Mouse (Mus musculus) hindbrain, embryonic 11.5 days (tissue): ENCODE data around the gene Kit. TPM values are rescaled to one million over a fixed set of nuclear protein-coding genes. Genes with fewer than 3 reads are reported as not detected.

Source experiments
- ATAC-seq: fragments of 200-750 bp; cut with Nextera tagmentation; 2 replicates; pipeline ENCODE4 v1.8.0; 2017; ENCODE audit warnings: mild to moderate bottlenecking, moderate TSS enrichment, moderate library complexity; ENCODE audit not compliant: low FRiP score
- DNase-seq: peaks from one replicate; pipeline ENCODE4 v3.0.0-alpha.2; 2015; ENCODE audit warnings: low spot score
- H3K27ac ChIP-seq: fragments of 300-500 bp; sonication (generic); 2 replicates; pipeline ENCODE4 v1.5.1; 2014; ENCODE audit warnings: mild to moderate bottlenecking, low read depth, low read length
- H3K27me3 ChIP-seq: fragments of 300-500 bp; sonication (generic); 2 replicates; pipeline ENCODE4 v1.6.1; 2014; ENCODE audit warnings: mild to moderate bottlenecking, low read length, moderate library complexity, mixed read lengths; ENCODE audit not compliant: control insufficient read depth, insufficient read depth
- H3K36me3 ChIP-seq: fragments of 300-500 bp; sonication (generic); 2 replicates; pipeline ENCODE4 v1.6.1; 2014; ENCODE audit warnings: mild to moderate bottlenecking, low read length, moderate library complexity, mixed read lengths; ENCODE audit not compliant: control insufficient read depth, insufficient read depth
- H3K4me1 ChIP-seq: fragments of 300-500 bp; sonication (generic); replicated peaks from 2 replicates; pipeline ENCODE4 v1.6.1; 2014; ENCODE audit warnings: low read length, mixed read lengths; ENCODE audit not compliant: control insufficient read depth, insufficient read depth
- H3K4me2 ChIP-seq: fragments of 300-500 bp; sonication (generic); replicated peaks from 2 replicates; pipeline ENCODE4 v1.6.1; 2014; ENCODE audit warnings: mild to moderate bottlenecking, low read depth, low read length
- H3K4me3 ChIP-seq: fragments of 300-500 bp; sonication (generic); 2 replicates; pipeline ENCODE4 v1.5.1; 2014; ENCODE audit warnings: low read depth, low read length
- H3K9ac ChIP-seq: fragments of 300-500 bp; sonication (generic); 2 replicates; pipeline ENCODE4 v1.6.1; 2014; ENCODE audit warnings: low read depth, low read length
- H3K9me3 ChIP-seq: fragments of 300-500 bp; sonication (generic); 2 replicates; pipeline ENCODE4 v1.6.1; 2016; ENCODE audit warnings: low read length; ENCODE audit not compliant: control insufficient read depth
- WGBS: fragments of 180-500 bp; shearing (Covaris S2); extraction: QIAGEN DNeasy Blood & Tissue Kit; methylation state at CpG from one replicate; pipeline ENCODE4 v1.1.7; 2014; 5-methylcytosine and 5-hydroxymethylcytosine counted together
- polyA plus RNA-seq: library from polyadenylated mRNA; unstranded; fragments of >200 nt; fragmentation: Nextera tagmentation; extraction: Ambion mirVana; gene quantifications from 2 replicates; pipeline ENCODE4 v1.2.1, GENCODE M21; 2014

Kit gene
- polyA plus RNA-seq, 1 experiment from 2014 or later = 34.8 TPM

GRCm38 (mm10) chr5:75701662-75702061 lies 126.9 kb downstream of the Kit start:
- H3K4me1 ChIP-seq = no peaks in the 10 kb centered on the region
- H3K9ac ChIP-seq = no peak overlapping the region
- H3K9me3 ChIP-seq = no peaks in the 10 kb centered on the region
- H3K4me2 ChIP-seq = no peak overlapping the region
- no peaks in the 10 kb centered on the region for H3K27me3 ChIP-seq
- 88% methylated on average over 12 of the region's 12 CpGs for WGBS
- no peak overlapping the region for H3K4me3 ChIP-seq
- H3K27ac ChIP-seq = no peak overlapping the region
- DNase-seq (peak; percentile 7), ATAC-seq (no peak)
- H3K36me3 ChIP-seq = no peaks in the 10 kb centered on the region

GRCm38 (mm10) chr5:75702080-75702479 lies 127.4 kb downstream of the Kit start:
- H3K9ac ChIP-seq = no peak overlapping the region
- no peaks in the 10 kb centered on the region for H3K36me3 ChIP-seq
- no peak overlapping the region for H3K4me3 ChIP-seq
- no peaks in the 10 kb centered on the region for H3K9me3 ChIP-seq
- H3K4me1 ChIP-seq = no peaks in the 10 kb centered on the region
- no peak overlapping the region for H3K4me2 ChIP-seq
- WGBS = 93% methylated on average over 8 of the region's 8 CpGs
- no peak for ATAC-seq
- no peaks in the 10 kb centered on the region for H3K27me3 ChIP-seq
- DNase-seq = no peak
- no peak overlapping the region for H3K27ac ChIP-seq

GRCm38 (mm10) chr5:75704584-75705175 lies 130.0 kb downstream of the Kit start:
- Histone ChIP-seq H3K9me3 (no peaks in the 10 kb centered on the region), H3K9ac (no peak overlapping the region), H3K36me3 (no peaks in the 10 kb centered on the region), H3K27ac (no peak overlapping the region), H3K27me3 (no peaks in the 10 kb centered on the region), H3K4me3 (no peak overlapping the region), H3K4me2 (no peak overlapping the region), H3K4me1 (no peaks in the 10 kb centered on the region)
- ATAC-seq (no peak), DNase-seq (peak; percentile 11)
- 78% methylated on average over 7 of the region's 7 CpGs for WGBS

- no peaks in the 10 kb centered on the region for H3K27me3 ChIP-seq
- no peaks in the 10 kb centered on the region for H3K9me3 ChIP-seq
- H3K4me1 ChIP-seq = no peaks in the 10 kb centered on the region
- 91% methylated on average over 1 of the region's 1 CpGs for WGBS
- DNase-seq (no peak), ATAC-seq (no peak)
- H3K4me2 ChIP-seq = no peak overlapping the region
- H3K9ac ChIP-seq = no peak overlapping the region
- H3K36me3 ChIP-seq = no peaks in the 10 kb centered on the region
- H3K27ac ChIP-seq = no peak overlapping the region
- no peak overlapping the region for H3K4me3 ChIP-seq
Measured at GRCm38 (mm10) chr5:75705421-75705820, 130.7 kb downstream of the Kit start.
